Mouse (Mus musculus): ENCODE measurements around the gene Gm11172. TPM values are rescaled to one million over a fixed set of nuclear protein-coding genes. Genes with fewer than 3 reads are reported as not detected.
A peak's percentile ranks its signal among the peaks of the same experiment; 100 is the strongest.

Gm11172 gene
- total and polyA plus RNA-seq, 3 experiments: not detected

- in situ Hi-C loops (cut with MboI; ENCODE audit: low pct_ligation_motif_present, low pct_unique_long_range_greater_than_20kb, low sequenced_read_pairs) (no loop called here), dilution Hi-C loops (cut with MboI; ENCODE audit: extremely low pct_ligation_motif_present, extremely low pct_unique_long_range_greater_than_20kb, low sequenced_read_pairs) (no loop called here)
- Histone ChIP-seq H3K4me1 (ENCODE audit: control insufficient read depth in 1 of 2, insufficient read depth in 2 of 2) (peaks cover 3 to 4% of the 10 kb centered on the region in 2 experiments; a peak in 3 of 4 replicates), H3K4me2 (ENCODE audit: insufficient read depth, low read depth, poor library complexity, severe bottlenecking) (no peak overlapping the region), H3K27me3 (replicated peaks) (no peaks in the 10 kb centered on the region), H3K4me3 (replicated peaks in 1 of 3; ENCODE audit: low read depth in 2 of 3, low read length in 2 of 3, poor library complexity in 1 of 3) (no peak overlapping the region), H3K36me3 (replicated peaks in 1 of 2; ENCODE audit: control insufficient read depth in 1 of 2, insufficient read depth in 1 of 2, low read length in 1 of 2) (no peaks in the 10 kb centered on the region), H3K9me3 (replicated peaks; ENCODE audit: low read length) (peaks cover 6% of the 10 kb centered on the region), H3K27ac (ENCODE audit: insufficient read depth, low read depth) (no peak overlapping the region), H3K9ac (ENCODE audit: insufficient read depth, low read depth) (no peak overlapping the region), H3K79me2 (replicated peaks; ENCODE audit: control insufficient read depth, extremely low read depth, insufficient read depth, poor library complexity, severe bottlenecking) (no peaks in the 10 kb centered on the region)
- DNase-seq (ENCODE audit: extremely low read depth): no peak
- TF ChIP-seq IRF4 (IDR thresholded peaks at IDR 0.05; ENCODE audit: low read depth, low read length): no peak
- TF ChIP-seq MYC (IDR thresholded peaks at IDR 0.05; ENCODE audit: low read depth, low read length): no peak
- TF ChIP-seq ZKSCAN1 (IDR thresholded peaks at IDR 0.05; ENCODE audit: borderline replicate concordance, low read depth, low read length): no peak
- no peak for TF ChIP-seq SIN3A (IDR thresholded peaks at IDR 0.05; ENCODE audit: low read length)
- no peak for TF ChIP-seq TBP (conservative IDR thresholded peaks at IDR 0.05; ENCODE audit: low read depth, low read length)
- TF ChIP-seq ETS1 (conservative IDR thresholded peaks at IDR 0.05; ENCODE audit: low read depth, low read length): no peak
- no peak for TF ChIP-seq USF1 (IDR thresholded peaks at IDR 0.05; ENCODE audit: low read depth, low read length)
- no peak for TF ChIP-seq JUN (IDR thresholded peaks at IDR 0.05; ENCODE audit: insufficient read depth, low read depth, low read length)
- no peak for TF ChIP-seq BHLHE40 (IDR thresholded peaks at IDR 0.05; ENCODE audit: low read depth, low read length)
- no peak for TF ChIP-seq PAX5 (IDR thresholded peaks at IDR 0.05; ENCODE audit: low read length)
- no peak for TF ChIP-seq KAT2A (IDR thresholded peaks at IDR 0.05; ENCODE audit: insufficient replicate concordance, low read length)
- no peak for TF ChIP-seq GABPA (IDR thresholded peaks at IDR 0.05; ENCODE audit: insufficient replicate concordance, low read depth, low read length)
- TF ChIP-seq ZMIZ1 (IDR thresholded peaks at IDR 0.05; ENCODE audit: low read depth, low read length): no peak
- no peak for TF ChIP-seq MEF2A (IDR thresholded peaks at IDR 0.05; ENCODE audit: borderline replicate concordance, low read depth, low read length)
- TF ChIP-seq NELFE (IDR thresholded peaks at IDR 0.05; ENCODE audit: low read depth, low read length): no peak
- no peak for TF ChIP-seq NRF1 (IDR thresholded peaks at IDR 0.05; ENCODE audit: low read depth, low read length)
These were observed 15.2 kb downstream of the Gm11172 start for GRCm38 (mm10) chr16:10827766-10828460.

- Histone ChIP-seq H3K4me1 (ENCODE audit: control insufficient read depth in 1 of 2, insufficient read depth in 2 of 2) (peaks cover 3 to 4% of the 10 kb centered on the region in 2 experiments; a peak in 3 of 4 replicates), H3K4me2 (ENCODE audit: insufficient read depth, low read depth, poor library complexity, severe bottlenecking) (no peak overlapping the region), H3K36me3 (replicated peaks in 1 of 2; ENCODE audit: control insufficient read depth in 1 of 2, insufficient read depth in 1 of 2, low read length in 1 of 2) (no peaks in the 10 kb centered on the region), H3K9me3 (replicated peaks; ENCODE audit: low read length) (peaks cover 4% of the 10 kb centered on the region), H3K9ac (ENCODE audit: insufficient read depth, low read depth) (no peak overlapping the region), H3K27me3 (replicated peaks) (no peaks in the 10 kb centered on the region), H3K27ac (ENCODE audit: insufficient read depth, low read depth) (no peak overlapping the region), H3K79me2 (replicated peaks; ENCODE audit: control insufficient read depth, extremely low read depth, insufficient read depth, poor library complexity, severe bottlenecking) (no peaks in the 10 kb centered on the region), H3K4me3 (replicated peaks in 1 of 3; ENCODE audit: low read depth in 2 of 3, low read length in 2 of 3, poor library complexity in 1 of 3) (no peak overlapping the region)
- no peak for DNase-seq (ENCODE audit: extremely low read depth)
- dilution Hi-C loops (cut with MboI; ENCODE audit: extremely low pct_ligation_motif_present, extremely low pct_unique_long_range_greater_than_20kb, low sequenced_read_pairs): no loop called here
- in situ Hi-C loops (cut with MboI; ENCODE audit: low pct_ligation_motif_present, low pct_unique_long_range_greater_than_20kb, low sequenced_read_pairs): no loop called here
- TF ChIP-seq TBP (conservative IDR thresholded peaks at IDR 0.05; ENCODE audit: low read depth, low read length): 0 out of 2 replicates have a peak, but pooled peaks have one; percentile 17
- TF ChIP-seq TCF12 (IDR thresholded peaks at IDR 0.05; ENCODE audit: low read depth, low read length): no peak
- no peak for TF ChIP-seq UBTF (IDR thresholded peaks at IDR 0.05; ENCODE audit: low read depth, low read length)
- TF ChIP-seq MAFK (IDR thresholded peaks at IDR 0.05; ENCODE audit: insufficient replicate concordance, low read length): no peak
These were observed 15.7 kb downstream of the Gm11172 start for GRCm38 (mm10) chr16:10828461-10828805.

Data from CH12.LX (cell line).